ENCODE assay signal across 8 mouse cellular contexts in the genomic region with DNA sequence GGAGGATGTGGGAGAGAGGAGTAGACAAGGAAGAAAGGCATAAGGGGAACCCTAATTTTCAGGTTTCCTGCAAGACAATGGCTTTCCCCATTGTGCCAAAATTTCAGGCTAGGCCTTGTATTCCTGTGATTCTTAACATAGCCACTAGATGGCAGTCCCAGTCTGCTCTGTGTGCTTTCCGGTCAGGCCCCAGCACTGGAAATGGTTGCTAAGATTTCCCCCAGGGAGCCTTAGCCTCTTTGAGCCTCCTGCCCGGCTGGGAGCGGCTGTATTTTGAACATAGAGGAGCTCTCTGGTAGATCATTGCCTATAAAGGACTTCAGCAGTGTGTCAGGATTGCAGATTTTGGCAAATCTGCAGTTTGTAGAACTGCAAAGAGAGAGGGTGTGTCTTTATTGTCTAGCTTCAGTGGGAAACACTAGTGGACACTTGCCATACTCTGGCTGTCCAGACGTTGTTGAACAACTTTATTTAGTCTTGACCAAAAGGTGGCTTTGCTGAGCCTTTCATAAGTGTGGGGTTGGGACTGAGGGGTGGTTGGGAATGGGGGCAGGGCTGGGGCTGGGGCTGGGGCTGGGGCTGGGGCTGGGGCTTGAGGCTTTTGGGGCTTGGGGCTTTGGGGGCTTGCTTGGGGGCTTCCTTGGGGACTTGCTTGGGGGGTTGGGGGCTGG. TPM values are rescaled to one million over a fixed set of nuclear protein-coding genes. Genes with fewer than 3 reads are reported as not detected.
DNase-seq lines count a peak whose midpoint lies in the region; ATAC-seq lines count a peak whose summit lies in the region.

No protein-coding gene starts in this region.

- no peaks in the 10 kb centered on the region for H3K36me3 ChIP-seq in hindbrain, embryonic 13.5 days

- H3K9ac ChIP-seq in hindbrain, embryonic 13.5 days: no peak overlapping the region

- H3K9me3 ChIP-seq in hindbrain, embryonic 13.5 days: no peaks in the 10 kb centered on the region

- H3K4me2 ChIP-seq in hindbrain, embryonic 13.5 days: peak overlapping the region; percentile 31; the same call in 1 of the 2 replicates

- H3K27ac ChIP-seq in hindbrain, embryonic 13.5 days: no peak overlapping the region

- H3K27me3 ChIP-seq in hindbrain, embryonic 13.5 days: peaks cover 7% of the 10 kb centered on the region; the same call in 1 of the 2 replicates

- peaks cover 8% of the 10 kb centered on the region for H3K4me1 ChIP-seq in hindbrain, embryonic 13.5 days (replicated peaks)

- peak; percentile 54; the same call in 1 of the 2 replicates for ATAC-seq in hindbrain, embryonic 13.5 days (ENCODE audit: low FRiP score)

- WGBS in hindbrain, embryonic 13.5 days: 2% methylated on average over 4 of the region's 4 CpGs

- no peak overlapping the region for H3K4me3 ChIP-seq in hindbrain, embryonic 13.5 days

- DNase-seq in adrenal gland, adult (ENCODE audit: inconsistent age in 2 of 2, low spot score in 1 of 2): peak; percentile 47 to 88
- no peak for DNase-seq in adrenal gland, adult 8-10 months
- DNase-seq in cerebellum, adult 8-10 months: peak; percentile 67
- peak; percentile 80 for DNase-seq in forelimb bud, embryonic 11.5 days (ENCODE audit: low read depth, low spot score)
- DNase-seq in layer of hippocampus, postnatal 10 days (ENCODE audit: low spot score in 2 of 2): peak; percentile 63 to 72
- peak; percentile 45 to 67 for DNase-seq in lung, postnatal 4 days
- peak; percentile 72 to 77 for DNase-seq in right cerebral cortex, postnatal 10 days (ENCODE audit: low spot score in 2 of 2)

RNA-seq across cellular contexts. Expression of gene Ttc12, which starts 8.1 kb away (rescaled TPM):
- 10 to 100 TPM in 3 of 4 experiments, 1 to 10 TPM in 1; 9.7 to 17.5 (median 14.1) TPM for total RNA-seq in adrenal gland, adult 8-10 months (2022)
- polyA plus RNA-seq in hindbrain, embryonic 13.5 days (2015; fragmentation: Nextera tagmentation; extraction: Ambion mirVana): 2.2 and 2.5 TPM in 2 replicates
- 1 to 10 TPM; 2.3 to 2.4 TPM for total RNA-seq in layer of hippocampus, postnatal 10 days (2021)
